Mouse (Mus musculus) MN1 (cell line): ENCODE data around the gene Frmpd4.

ENCODE experiments used
- DNase-seq: peaks from one replicate; pipeline ENCODE4 v3.0.0-alpha.2; 2016; ENCODE audit warnings: low spot score

Frmpd4 gene

DNA sequence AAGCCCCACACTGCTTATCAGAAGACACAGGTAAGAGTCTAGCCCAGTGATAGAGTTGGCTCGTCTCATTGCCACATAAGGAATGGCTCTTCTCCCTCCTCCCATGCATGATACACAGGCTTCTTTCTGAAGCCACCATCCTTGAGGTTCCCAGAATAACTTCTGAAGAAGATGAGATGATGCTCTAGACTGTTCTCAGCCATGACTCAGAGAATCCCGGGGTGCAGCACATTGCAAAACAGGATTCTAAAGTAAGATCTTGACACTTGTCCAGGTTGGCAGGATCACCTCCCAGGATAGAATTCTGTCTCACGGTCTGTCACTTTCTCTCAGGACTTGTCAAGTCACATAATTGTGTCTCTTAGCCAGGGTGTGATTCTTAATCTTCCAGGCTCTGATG lies 1024.2 kb downstream of the Frmpd4 start:
- DNase-seq = no peak

DNA sequence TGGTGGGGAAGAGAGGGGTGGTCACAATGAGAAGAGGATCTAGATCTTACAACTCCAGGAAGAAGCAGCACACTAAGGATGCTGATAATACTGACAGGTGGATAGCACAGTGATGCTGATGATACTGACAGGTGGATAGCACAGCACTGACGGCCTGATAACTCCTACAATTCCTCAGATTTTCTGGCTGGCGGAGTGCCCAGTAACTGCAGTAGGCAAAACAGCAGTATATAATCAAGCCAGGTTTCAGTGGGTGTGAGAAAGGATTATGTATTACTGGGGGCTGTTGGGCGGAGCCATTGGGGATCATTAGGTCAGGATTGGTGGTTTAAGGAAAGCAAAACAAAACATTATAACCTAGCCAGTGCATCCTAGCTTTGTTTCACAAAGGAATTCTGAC lies 1053.9 kb downstream of the Frmpd4 start:
- DNase-seq = no peak

DNA sequence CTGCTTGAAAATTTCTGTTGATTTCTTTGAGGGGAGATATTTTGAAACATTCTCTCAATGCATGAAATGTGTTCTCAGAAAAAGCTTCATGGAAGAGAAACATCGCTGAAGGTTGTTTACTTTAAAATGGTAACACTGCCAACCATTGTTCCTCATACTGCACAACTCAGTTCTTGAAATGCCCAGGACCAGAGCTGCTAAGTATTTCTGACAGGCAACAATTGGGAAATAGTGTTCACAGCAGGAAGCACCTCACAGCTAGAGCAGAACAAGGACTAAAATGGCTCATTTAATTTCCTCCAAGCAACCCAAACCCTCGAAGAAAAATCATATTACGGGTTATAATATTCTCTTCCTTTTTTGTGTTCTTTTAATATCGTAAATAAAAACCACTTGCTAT lies 1054.5 kb downstream of the Frmpd4 start:
- no peak for DNase-seq

DNA sequence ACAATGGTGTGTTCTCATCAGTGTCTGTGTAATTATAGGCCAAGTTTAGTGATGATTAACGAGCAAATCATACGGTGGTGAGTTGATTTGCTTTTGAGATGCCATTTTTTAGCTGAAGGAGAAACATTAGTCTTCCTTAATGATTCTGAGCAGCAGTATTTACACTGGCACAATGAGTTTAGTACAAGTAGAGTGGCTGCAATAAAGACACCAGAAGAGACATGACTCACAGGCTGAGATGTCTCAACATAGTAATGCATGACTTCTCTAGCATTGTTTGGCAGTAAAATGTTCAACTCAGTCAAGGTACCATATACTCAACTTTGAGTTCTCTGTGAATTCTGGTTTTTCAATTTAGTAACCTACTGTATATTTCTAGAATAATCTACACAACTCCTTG lies 1058.6 kb downstream of the Frmpd4 start:
- no peak for DNase-seq

DNA sequence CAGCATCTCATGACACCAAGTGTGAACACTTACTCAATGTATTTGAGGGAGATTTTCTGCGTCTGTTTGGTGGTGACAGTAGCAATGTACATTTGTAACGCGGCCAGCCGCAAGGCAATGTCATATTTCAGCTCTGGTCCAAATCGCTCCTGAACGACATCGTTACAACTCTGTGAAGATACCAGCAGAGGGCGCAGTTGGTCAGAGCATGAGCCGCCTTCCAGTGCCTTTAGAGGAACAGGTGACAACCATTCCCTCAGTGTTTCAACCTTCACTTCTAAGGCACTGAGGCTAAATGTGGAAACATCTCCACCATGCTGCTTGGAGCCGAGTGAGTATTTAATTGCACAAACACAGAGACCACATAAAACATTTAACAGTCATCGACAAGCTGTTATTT lies 1079.3 kb downstream of the Frmpd4 start:
- peak; percentile 32 for DNase-seq

DNA sequence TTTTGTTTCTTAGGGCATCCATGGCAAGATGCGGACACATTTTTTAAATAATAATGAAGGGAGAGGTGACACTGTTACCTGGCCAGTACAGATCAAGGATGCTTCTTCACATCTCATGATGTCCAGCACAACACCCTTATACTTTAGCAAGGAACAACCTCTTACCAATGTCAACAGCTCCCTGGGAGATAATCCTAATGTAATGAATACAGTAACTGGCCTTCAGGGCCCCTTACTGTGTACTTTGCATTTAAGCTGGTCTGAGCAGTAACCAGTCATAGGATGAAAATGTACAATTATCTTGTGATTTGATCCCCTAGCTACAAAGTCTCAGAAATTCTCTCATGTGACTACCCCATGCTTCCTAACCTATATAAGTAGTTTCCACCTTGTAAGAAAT lies 1084.8 kb downstream of the Frmpd4 start:
- DNase-seq = no peak

DNA sequence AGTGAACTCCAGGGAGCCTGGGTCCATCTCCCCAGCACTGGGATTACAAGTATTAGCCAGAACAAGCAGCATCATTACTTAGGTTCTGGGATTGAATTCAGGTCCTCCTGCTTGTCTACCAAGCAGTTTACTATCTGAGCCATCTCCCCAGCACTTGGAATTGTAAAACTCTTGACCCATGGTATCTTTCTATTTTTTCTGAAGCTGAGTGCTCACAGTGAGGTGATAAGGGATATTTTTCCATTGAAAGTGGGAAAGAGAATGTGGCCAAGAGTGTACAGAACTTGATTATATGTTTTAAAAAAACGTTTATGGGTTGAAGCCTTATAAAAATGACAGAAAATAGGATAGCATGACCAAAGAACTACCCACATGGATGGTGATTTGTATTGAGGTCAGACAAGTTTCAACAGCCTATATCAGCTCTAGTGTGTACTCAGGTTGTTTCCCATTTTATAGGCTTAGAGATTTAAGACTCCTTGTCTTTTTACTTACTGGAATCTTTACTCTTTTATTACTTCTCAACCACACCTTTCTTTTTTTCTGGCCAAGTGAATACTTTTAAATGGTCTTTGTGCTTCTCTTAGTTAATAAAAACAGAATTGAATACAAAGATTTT lies 1085.3 kb downstream of the Frmpd4 start:
- no peak for DNase-seq

DNA sequence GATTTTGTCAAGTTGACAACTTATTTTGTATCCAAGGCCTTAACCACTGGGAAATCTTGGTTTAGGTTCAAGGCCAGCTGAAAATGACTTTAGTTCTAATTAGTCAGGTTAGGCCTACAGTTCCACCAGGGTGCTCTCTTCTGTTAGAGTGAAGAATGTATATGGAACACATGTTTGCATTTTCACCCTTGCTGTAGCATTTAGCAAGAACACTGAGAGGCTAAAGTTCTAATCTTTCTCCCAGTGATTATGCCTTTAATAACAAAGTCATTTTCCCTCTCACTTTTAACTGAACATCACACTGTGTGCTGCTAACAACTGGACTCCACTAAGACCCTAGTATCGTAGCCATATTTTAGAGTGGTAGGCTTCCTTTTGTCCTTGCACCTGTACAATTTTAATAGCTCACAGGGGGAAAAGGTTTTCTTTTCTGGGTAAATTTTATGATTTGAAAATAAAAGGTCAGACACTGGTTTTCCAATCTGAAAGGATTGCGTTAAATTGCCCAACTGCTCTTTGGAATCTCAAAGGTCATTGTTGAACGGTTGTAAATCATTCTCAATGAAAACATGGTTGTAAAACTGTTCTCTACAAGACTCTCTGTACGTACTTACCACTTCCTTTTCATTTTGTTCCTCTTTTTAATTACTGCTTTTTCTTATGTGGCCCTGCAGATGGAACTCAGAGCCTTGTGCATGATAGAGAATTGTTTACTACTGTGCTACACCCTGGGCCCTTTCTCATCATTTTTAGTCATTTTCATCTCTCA lies 1093.4 kb downstream of the Frmpd4 start:
- no peak for DNase-seq

DNA sequence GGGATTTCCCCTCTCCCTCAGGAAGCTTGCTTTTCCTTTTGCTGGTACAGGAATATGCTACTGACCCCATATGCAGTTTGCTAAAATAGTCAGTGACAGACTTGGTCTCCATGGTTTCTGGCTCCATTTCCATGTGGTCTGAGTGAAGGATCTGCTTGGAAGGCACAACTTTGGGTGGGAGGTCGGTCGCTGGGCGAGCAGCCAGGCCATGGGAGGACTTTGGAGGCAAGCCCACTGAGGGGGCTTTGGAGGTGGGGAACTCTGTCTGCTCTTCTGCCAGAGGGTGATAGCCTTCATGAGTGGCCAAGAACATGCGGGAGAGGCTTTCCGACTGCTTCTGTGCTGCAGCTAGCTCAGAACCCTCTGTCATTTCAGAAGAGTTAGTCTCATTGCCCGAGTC lies 1099.4 kb downstream of the Frmpd4 start:
- no peak for DNase-seq

DNA sequence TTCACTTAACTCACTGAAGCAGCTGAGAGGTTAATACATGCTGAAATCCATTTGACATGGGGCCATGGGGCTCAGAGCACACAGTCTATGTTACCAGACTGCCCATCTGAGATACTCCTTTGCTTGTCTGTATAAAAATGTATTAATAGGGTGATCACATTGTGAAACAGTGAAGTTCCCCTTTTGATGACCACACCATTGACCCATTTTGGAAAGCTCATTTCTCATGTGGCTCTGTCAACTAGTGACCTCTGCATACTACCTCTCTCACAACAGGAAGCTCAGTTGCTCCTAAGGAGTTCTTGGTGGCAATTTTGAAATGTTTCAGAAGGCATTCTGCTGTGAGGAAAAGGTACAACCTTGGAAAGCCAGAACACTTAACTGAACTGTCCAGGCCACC lies 1142.1 kb downstream of the Frmpd4 start:
- DNase-seq = no peak

DNA sequence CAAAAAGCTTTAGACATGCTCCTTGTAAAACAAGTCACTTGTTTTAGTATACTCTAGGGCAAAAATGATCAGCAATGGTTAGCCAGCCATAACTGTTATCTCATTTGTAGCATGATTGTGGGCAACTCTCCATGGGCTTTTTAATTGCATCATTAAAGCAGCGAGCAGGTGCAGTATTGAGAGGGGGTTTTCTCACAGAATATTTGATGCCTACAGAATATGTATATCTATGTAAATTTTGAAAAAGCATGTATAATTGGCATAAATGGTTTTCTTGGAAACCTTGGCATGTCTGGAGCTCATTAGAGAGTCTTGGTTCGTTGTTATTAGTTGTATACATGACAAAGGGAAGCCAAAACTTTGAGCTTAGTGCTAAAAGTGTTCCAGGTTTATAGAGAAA lies 1143.1 kb downstream of the Frmpd4 start:
- DNase-seq = no peak
